Mouse (Mus musculus) forebrain, postnatal 0 days (tissue): ENCODE data around the gene Fam20b. TPM values are rescaled to one million over a fixed set of nuclear protein-coding genes. Genes with fewer than 3 reads are reported as not detected.

Source experiments
- ATAC-seq: fragments of 200-750 bp; cut with Nextera tagmentation; 2 replicates; pipeline ENCODE4 v1.8.0; 2017; ENCODE audit warnings: mild to moderate bottlenecking, moderate library complexity
- DNase-seq: peaks from one replicate; pipeline ENCODE4 v3.0.0-alpha.2; 2015
- H3K27ac ChIP-seq: fragments of 300-500 bp; sonication (generic); 2 replicates; pipeline ENCODE4 v1.5.1; 2014; ENCODE audit warnings: low read depth, mild to moderate bottlenecking, antibody characterized with exemption, low read length, moderate library complexity, mixed read lengths
- H3K27me3 ChIP-seq: fragments of 300-500 bp; sonication (generic); 2 replicates; pipeline ENCODE4 v1.6.1; 2014; ENCODE audit warnings: mild to moderate bottlenecking, low read length, mixed read lengths; ENCODE audit not compliant: insufficient read depth
- H3K36me3 ChIP-seq: fragments of 300-500 bp; sonication (generic); 2 replicates; pipeline ENCODE4 v1.6.1; 2014; ENCODE audit warnings: mild to moderate bottlenecking, moderate library complexity; ENCODE audit not compliant: insufficient read depth
- H3K4me1 ChIP-seq: fragments of 300-500 bp; sonication (generic); 2 replicates; pipeline ENCODE4 v1.6.1; 2014; ENCODE audit warnings: antibody characterized with exemption; ENCODE audit not compliant: insufficient read depth
- H3K4me2 ChIP-seq: fragments of 300-500 bp; sonication (generic); 2 replicates; pipeline ENCODE4 v1.6.1; 2014; ENCODE audit warnings: low read depth, mild to moderate bottlenecking, moderate library complexity
- H3K4me3 ChIP-seq: fragments of 300-500 bp; sonication (generic); 2 replicates; pipeline ENCODE4 v1.5.1; 2014; ENCODE audit warnings: low read depth, low read length, mixed read lengths
- H3K9ac ChIP-seq: fragments of 300-500 bp; sonication (generic); 2 replicates; pipeline ENCODE4 v1.6.1; 2014; ENCODE audit warnings: mild to moderate bottlenecking
- H3K9me3 ChIP-seq: fragments of 300-500 bp; sonication (generic); 2 replicates; pipeline ENCODE4 v1.6.1; 2016; ENCODE audit warnings: low read length
- CTCF ChIP-seq: sonication (generic); IDR thresholded peaks from 2 replicates; pipeline ENCODE4 v1.5.1; 2016; ENCODE audit warnings: antibody characterized with exemption, control low read depth, low read depth
- WGBS: fragments of 180-500 bp; shearing (Covaris S2); extraction: QIAGEN DNeasy Blood & Tissue Kit; methylation state at CpG from one replicate; pipeline ENCODE4 v1.1.7; 2014; 5-methylcytosine and 5-hydroxymethylcytosine counted together
- polyA plus RNA-seq: library from polyadenylated mRNA; unstranded; fragments of >200 nt; fragmentation: Nextera tagmentation; extraction: Ambion mirVana; gene quantifications from 2 replicates; pipeline ENCODE4 v1.2.1, GENCODE M21; 2015
- total RNA-seq: library from RNA; depleted of rRNA; stranded (reverse); fragments of >200 nt; gene quantifications from 2 replicates; pipeline ENCODE4 v1.2.3, GENCODE M21; 2014; rRNA removed

The Fam20b gene
- total and polyA plus RNA-seq, 2 experiments from 2014 or later = 30.4 to 68.1 TPM

DNA sequence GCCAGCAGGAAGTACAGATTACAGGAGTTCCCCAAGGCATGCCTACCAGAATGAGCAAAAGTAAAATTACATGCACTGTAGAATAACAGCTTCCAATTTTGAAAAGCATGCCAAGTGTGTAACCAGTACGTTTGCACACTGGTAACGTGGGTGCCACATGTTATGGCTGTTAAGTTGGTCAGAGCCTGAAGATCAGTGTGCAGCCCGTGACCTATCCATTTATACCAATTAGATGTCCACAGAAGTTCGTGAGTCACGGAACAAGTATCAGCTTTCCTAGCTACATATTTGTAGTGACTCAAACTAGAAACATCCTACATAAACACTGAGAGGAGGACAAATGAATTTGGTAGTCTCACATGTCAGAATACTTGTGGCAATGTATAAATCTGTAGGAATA is 79.4 kb downstream of the Fam20b start:
- H3K4me2 ChIP-seq = no peak overlapping the region

DNA sequence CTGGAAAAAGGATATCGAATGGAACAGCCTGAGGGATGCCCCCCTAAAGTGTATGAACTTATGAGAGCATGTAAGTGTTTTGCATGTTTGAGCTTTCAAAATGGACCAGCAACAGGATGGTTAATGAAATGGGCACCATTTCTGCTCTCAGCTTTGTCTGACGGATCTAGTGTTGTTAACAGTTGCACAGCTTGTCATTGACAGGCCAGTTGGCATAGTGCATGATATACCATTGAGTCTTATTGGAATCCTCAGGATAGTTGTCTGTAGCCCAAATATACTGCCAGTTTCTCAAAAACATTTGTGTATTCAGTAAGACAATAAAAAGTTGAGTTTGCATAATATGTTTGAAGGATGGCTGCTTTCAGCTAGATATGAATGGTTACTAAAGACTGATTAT is 83.7 kb downstream of the Fam20b start:
- H3K27me3 ChIP-seq = no peaks in the 10 kb centered on the region
- H3K27ac ChIP-seq = no peak overlapping the region
- no peak overlapping the region for H3K9ac ChIP-seq

More for the DNA sequence above, 79.4 kb downstream of the Fam20b start:
- Histone ChIP-seq H3K27me3 (no peaks in the 10 kb centered on the region), H3K9me3 (no peaks in the 10 kb centered on the region), H3K4me1 (no peaks in the 10 kb centered on the region), H3K4me3 (no peak overlapping the region), H3K9ac (no peak overlapping the region), H3K36me3 (peaks cover 54% of the 10 kb centered on the region), H3K27ac (no peak overlapping the region)
- 86% methylated on average over 5 of the region's 5 CpGs for WGBS
- ATAC-seq = no peak
- DNase-seq = no peak
- no peak for TF ChIP-seq CTCF

DNA sequence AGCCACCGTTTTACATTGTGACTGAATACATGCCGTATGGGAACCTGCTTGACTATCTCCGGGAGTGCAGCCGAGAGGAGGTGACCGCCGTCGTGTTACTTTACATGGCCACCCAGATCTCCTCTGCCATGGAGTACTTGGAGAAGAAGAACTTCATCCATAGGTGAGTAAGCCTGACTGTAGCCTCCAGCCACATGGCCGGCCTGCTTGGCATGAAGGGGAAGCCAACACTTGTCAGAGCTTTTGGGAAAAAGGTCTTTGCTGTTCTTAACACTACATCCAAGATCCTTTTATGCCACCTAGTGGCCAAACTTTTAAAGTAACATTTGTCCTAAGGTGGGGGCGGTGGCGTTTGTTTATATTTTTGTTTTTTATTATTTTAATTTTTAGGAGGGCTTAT is 85.8 kb downstream of the Fam20b start:
- Histone ChIP-seq H3K9ac (no peak overlapping the region), H3K36me3 (peaks cover 57% of the 10 kb centered on the region), H3K4me2 (no peak overlapping the region), H3K27ac (no peak overlapping the region), H3K9me3 (no peaks in the 10 kb centered on the region), H3K27me3 (no peaks in the 10 kb centered on the region), H3K4me3 (no peak overlapping the region), H3K4me1 (no peaks in the 10 kb centered on the region)
- DNase-seq (peak; percentile 58), ATAC-seq (peak; percentile 61)
- peak; percentile 63 for TF ChIP-seq CTCF
- 76% methylated on average over 10 of the region's 10 CpGs for WGBS

More for the DNA sequence above, 83.7 kb downstream of the Fam20b start:
- TF ChIP-seq CTCF = no peak
- DNase-seq = no peak
- WGBS = 61% methylated on average over 2 of the region's 2 CpGs
- peak; percentile 70 for ATAC-seq
- no peaks in the 10 kb centered on the region for H3K9me3 ChIP-seq
- H3K4me2 ChIP-seq = no peak overlapping the region
- H3K4me3 ChIP-seq = no peak overlapping the region
- peaks cover 53% of the 10 kb centered on the region for H3K36me3 ChIP-seq
- H3K4me1 ChIP-seq = no peaks in the 10 kb centered on the region

DNA sequence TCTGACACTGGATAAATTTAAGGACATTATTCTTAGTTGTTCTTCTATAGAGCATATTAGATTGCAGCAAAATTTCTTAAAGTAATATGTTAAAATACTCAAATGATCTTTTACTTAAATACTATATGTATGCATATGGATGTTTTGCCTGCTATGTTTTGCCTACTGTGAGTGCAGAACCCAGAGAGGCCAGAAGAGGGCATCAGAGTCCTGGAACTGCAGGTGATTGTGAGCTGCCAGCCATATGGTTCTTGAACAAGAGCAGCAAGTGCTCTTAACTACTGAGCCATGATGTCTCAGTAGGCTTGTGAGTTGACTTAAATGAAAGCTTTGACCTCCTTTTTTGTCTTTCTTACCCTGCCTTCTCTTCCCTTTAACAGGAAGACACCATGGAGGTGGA is 87.9 kb downstream of the Fam20b start:
- DNase-seq (no peak), ATAC-seq (no peak)
- TF ChIP-seq CTCF = peak; percentile 55
- no peak overlapping the region for H3K27ac ChIP-seq
- no peaks in the 10 kb centered on the region for H3K27me3 ChIP-seq
- no peak overlapping the region for H3K9ac ChIP-seq
- no peak overlapping the region for H3K4me3 ChIP-seq
- no peaks in the 10 kb centered on the region for H3K4me1 ChIP-seq
- peaks cover 44% of the 10 kb centered on the region for H3K36me3 ChIP-seq
- no peak overlapping the region for H3K4me2 ChIP-seq
- no peaks in the 10 kb centered on the region for H3K9me3 ChIP-seq

DNA sequence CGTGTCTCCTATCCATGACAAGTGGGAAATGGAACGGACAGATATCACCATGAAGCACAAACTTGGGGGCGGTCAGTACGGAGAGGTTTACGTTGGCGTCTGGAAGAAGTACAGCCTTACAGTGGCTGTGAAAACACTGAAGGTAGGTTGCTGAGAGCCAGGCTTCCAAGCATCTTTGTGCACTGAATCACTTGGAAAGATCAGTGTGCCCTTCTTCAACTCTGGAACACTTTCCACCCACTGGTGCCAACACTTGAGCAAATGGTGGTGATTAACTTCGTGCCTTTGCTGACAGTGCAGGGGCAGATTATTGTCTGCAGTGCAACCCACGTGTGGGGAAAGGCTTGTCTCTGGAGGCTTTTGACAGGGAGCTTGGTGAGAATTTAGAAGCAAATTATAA is 88.9 kb downstream of the Fam20b start:
- DNase-seq = no peak
- no peaks in the 10 kb centered on the region for H3K9me3 ChIP-seq
- ATAC-seq = no peak
- no peak overlapping the region for H3K9ac ChIP-seq
- H3K4me2 ChIP-seq = no peak overlapping the region
- H3K36me3 ChIP-seq = peaks cover 46% of the 10 kb centered on the region
- no peak for TF ChIP-seq CTCF
- H3K4me3 ChIP-seq = no peak overlapping the region
- H3K4me1 ChIP-seq = no peaks in the 10 kb centered on the region
- H3K27me3 ChIP-seq = no peaks in the 10 kb centered on the region
- no peak overlapping the region for H3K27ac ChIP-seq
- WGBS = 88% methylated on average over 8 of the region's 8 CpGs

Other genes with a start within 250 kb of the Fam20b start
- gene Soat1, start 244.8 kb downstream of the Fam20b start, total RNA-seq = 20.1 and 20.6 TPM in 2 replicates
- 5.4 and 11.7 TPM in 2 replicates for gene Soat1, start 244.8 kb downstream of the Fam20b start, polyA plus RNA-seq
- gene Gm10031, start 195.1 kb downstream of the Fam20b start, total RNA-seq = 21.8 and 24.6 TPM in 2 replicates
- gene Gm10031, start 195.1 kb downstream of the Fam20b start, polyA plus RNA-seq = 0.49 and 0.75 TPM in 2 replicates
- gene Abl2, start 160.3 kb downstream of the Fam20b start, total RNA-seq = 21.4 and 29.2 TPM in 2 replicates
- 2.8 and 4.6 TPM in 2 replicates for gene Abl2, start 160.3 kb downstream of the Fam20b start, polyA plus RNA-seq
- gene Tor3a, start 44.7 kb downstream of the Fam20b start, total RNA-seq = 1.5 and 4.5 TPM in 2 replicates
- 4.0 and 4.4 TPM in 2 replicates for gene Tor3a, start 44.7 kb downstream of the Fam20b start, polyA plus RNA-seq
- gene Angptl1, start 119.5 kb upstream of the Fam20b start, total RNA-seq = 0.08 and 0.95 TPM in 2 replicates
- 0.38 and 0.58 TPM in 2 replicates for gene Angptl1, start 119.5 kb upstream of the Fam20b start, polyA plus RNA-seq
- gene Ralgps2, start 220.5 kb upstream of the Fam20b start, total RNA-seq = 94.9 and 101 TPM in 2 replicates
- 59.7 and 85.9 TPM in 2 replicates for gene Ralgps2, start 220.5 kb upstream of the Fam20b start, polyA plus RNA-seq